Mouse (Mus musculus) 3134 (cell line): Measurements from ENCODE around the gene Zfp523.
A peak's percentile ranks its signal among the peaks of the same experiment; 100 is the strongest.

Experiments
- DNase-seq: peaks from one replicate; pipeline ENCODE4 v3.0.0-alpha.2; 2011; ENCODE audit warnings: low spot score; ENCODE audit not compliant: insufficient read length; ENCODE audit errors: extremely low read depth

Zfp523 gene

GRCm38 (mm10) chr17:28176775-28177539 is at the start of gene Zfp523:
Gene Zfp523 (plus strand): TSS chr17:28177129.
- DNase-seq: peak; percentile 92

DNA sequence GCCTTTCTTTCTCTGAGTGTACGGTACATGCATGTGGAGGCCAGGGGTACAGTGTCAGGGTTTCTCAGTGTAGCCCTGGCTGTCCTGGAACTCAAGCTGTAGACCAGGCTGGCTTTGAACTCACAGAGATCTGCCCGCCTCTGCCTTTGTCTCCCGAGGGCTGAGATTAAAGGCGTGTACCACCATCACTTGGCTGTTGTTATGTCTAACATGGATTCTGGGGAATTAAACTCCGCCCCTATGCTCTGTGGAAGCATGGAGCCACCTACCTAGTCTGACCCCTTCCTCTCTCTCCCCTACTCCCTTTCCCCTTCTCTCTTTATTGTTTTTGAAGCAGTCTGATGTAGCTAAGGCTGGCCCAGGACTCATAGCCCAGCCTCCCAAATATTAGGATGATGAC is 47.1 kb upstream of the Zfp523 start:
- no peak for DNase-seq

- no peak for DNase-seq
Measured at GRCm38 (mm10) chr17:28130391-28131125, 46.4 kb upstream of the Zfp523 start.

DNA sequence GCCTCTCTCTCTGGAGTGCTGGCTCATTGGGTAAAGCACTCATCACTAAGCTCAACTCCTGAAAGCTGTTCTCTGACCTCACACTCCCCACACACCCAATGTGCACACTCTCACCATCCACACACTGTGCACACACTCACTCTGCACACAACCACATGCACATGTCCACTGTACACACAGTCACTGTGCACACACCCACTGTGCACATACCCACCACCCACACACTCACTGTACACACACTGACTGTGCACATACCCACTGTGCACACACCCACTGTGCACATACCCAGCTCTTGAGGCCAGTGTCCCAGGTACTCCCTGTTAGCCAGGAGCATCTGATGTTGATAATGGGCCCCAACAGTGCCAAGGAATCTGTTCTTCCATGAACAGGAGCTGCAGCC is 45.8 kb upstream of the Zfp523 start:
- DNase-seq: no peak

- DNase-seq: no peak
Measured at GRCm38 (mm10) chr17:28133193-28133592, 43.7 kb upstream of the Zfp523 start.

- no peak for DNase-seq
Measured at GRCm38 (mm10) chr17:28135496-28135895, 41.4 kb upstream of the Zfp523 start.

- no peak for DNase-seq
Measured at GRCm38 (mm10) chr17:28136266-28136665, 40.7 kb upstream of the Zfp523 start.

DNA sequence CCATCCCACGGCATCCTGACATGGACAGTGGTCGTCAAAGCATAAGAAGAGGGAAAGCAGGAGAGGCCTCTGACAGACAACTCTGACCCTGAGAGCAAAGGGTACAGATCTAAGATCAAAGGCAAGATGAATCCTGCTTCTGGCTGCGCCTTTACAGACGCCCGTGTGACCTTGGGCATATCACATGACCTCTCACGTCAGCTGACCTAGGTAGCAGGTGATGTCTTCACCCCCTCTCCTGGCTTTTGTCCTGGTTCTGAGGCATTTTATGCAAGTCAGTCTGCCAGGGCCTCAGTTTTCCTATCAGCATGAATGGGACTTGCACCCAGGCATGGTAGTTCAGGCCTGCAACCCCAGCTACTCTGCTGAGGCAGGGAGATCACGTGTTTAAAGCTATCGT is 38.9 kb upstream of the Zfp523 start:
- no peak for DNase-seq

GRCm38 (mm10) chr17:28138685-28139084 is 38.2 kb upstream of the Zfp523 start:
- DNase-seq: no peak

DNA sequence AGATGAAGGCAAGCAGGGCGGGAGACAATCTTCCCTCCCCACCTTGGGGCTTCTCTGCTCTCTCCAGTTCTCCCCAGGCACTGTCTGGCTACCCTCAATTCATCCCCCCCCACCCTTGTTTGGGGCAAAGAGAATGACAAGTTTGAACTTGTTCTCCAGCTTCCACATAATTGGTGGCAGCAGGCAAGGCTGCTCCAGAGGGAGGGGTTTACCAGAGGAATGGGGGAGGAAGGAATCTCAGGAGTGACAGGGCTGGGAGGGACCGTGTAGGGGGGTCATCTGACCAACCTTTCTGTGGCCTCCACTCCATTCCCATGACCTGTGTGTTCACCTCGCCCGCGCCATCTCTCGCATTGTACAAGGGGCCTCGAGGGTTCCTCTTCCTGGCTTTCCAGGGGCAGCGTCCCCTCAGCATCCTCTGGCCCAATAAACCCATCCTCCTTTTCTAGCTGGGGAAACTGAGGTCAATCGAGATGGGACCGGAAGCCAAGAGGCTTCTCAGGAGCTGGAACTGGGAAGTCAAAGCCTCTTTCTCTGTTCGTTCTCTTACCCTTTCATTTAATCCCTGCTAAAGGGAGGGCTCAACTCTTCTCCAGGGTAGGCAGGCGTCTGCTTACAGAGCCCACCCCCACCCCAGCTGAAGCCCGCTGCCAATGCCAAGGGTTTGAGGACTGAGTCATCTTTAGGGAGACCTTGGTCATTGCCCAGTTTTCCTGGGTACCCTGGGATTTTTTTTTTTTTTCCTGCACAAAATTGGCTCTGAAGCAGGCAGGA is 36.3 kb upstream of the Zfp523 start:
- no peak for DNase-seq

- DNase-seq: no peak
Measured at GRCm38 (mm10) chr17:28141205-28141650, 35.7 kb upstream of the Zfp523 start.

- DNase-seq: no peak
Measured at GRCm38 (mm10) chr17:28141771-28142699, 34.9 kb upstream of the Zfp523 start, which contains the start of gene Scube3. Gene Scube3 (plus strand): TSS chr17:28142141.

DNA sequence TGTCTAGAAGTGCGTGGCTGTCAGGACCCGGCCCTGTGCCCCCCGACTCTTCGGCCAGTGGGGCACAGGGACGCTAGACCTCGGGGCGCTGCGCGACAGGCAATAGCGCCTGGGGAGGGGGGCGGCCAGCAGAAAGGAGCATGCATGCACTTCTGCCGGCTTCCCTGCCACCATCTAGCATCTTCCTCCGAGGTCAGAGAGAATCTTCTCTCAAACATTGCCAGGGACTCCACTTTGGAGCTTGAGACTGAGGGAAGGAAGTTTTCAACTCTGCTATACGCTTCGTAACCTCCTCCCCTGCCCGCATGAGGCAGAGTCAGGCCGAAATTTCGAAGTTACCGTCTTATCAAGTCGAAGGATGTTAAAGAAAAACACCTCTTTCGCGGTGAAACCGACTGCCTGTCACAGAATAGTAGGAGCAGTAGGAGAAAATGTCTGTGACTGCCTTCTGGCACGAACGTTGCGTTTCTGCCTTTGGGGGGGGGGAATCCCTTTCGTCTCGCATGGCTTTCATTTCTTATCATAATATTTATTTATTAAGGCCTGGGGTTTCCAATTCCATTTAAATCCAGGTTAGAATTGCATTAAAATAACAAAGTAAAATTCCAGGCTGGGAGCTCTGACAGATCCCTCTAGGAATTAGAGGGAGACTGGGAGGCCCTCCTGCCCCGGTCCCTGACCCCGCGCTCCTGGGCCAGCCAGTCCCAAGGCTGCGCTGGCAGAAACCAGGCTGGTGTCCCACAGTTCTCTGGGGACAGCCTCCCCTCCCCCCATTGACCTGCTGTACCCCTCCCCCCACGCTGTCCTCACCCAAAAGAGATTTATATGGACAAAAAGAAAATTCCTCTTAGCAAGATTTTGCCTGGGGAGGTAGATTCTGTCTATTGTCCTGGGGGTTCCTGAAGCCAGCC is 34.0 kb upstream of the Zfp523 start:
- DNase-seq: no peak

- no peak for DNase-seq
Measured at GRCm38 (mm10) chr17:28143751-28144150, 33.2 kb upstream of the Zfp523 start.

DNA sequence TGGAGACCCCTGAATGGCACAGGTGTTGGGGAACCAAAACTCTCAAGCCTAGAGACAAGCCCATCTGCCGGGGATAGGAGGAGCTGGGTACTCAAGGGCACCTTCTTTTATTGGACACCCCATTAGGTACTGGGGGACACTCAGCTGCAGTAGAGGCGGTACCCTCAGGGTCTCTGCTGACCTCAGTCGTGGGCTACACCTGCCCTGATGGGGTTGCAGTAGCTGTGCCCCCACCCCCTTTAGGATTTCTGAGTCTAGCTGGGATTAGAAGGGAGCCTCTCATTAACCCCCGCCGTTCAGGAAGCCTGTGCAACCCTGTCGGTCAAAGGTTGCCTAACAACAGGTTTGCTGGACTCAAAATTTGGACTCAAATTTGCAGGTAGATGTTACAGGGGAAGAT is 32.7 kb upstream of the Zfp523 start:
- no peak for DNase-seq

GRCm38 (mm10) chr17:28148288-28148687 is 28.6 kb upstream of the Zfp523 start:
- no peak for DNase-seq

- no peak for DNase-seq
Measured at GRCm38 (mm10) chr17:28149734-28150133, 27.2 kb upstream of the Zfp523 start.

DNA sequence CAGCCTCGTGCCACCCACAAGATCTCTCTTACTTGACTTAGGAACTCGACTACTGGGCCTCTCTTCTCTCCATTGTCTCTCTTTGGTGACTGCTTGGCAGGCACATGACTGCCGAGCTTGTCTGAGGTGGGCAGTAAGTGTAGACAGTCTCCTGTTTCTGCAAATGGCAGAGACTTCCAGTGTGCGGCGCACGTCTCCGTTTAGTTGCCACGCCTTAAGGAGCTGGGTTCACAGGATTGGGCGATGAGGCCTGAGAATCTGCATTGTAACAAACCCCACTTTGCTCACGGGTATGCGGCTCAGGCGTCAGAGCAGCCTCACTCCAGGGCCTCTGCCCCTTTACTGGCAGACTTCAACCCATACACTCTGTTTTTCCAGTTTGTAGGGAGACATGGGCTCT is 26.5 kb upstream of the Zfp523 start:
- DNase-seq: no peak

DNA sequence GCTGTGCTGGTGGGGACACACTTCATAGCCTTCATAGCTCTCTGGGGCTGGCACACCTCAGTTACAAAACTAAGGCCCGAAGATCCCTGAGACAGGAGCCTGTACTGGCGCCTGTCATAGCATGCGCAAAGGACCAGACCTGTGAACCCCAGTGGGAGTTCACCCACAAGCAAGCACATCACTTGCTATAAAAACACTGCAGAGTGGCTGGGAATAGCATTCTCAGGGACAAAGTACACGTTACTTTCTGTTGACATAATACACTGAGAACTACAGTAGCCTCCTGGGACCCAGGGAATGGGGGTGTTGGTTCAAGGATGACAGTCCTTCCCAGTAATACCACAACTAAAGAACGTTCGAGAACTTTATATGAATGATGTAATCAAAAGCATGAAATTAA is 23.8 kb upstream of the Zfp523 start:
- DNase-seq: no peak
